In genomic region chr1:79832719-79833404, GRCm38 (mm10) we compare ENCODE assay signal across 10 mouse cellular contexts. TPM values are rescaled to one million over a fixed set of nuclear protein-coding genes. Genes with fewer than 3 reads are reported as not detected.
DNase-seq lines count a peak whose midpoint lies in the region; ATAC-seq and TF ChIP-seq lines count a peak whose summit lies in the region.
"Had no signal": no experiment of that assay in that cellular context is flagged by ENCODE, and none has a peak within 500 bp of the region (broad histone marks: within the 10 kb centered on the region; RNA-seq: fewer than 3 reads in every experiment).

No protein-coding gene starts in this region.

- no peak overlapping the region for H3K4me3 ChIP-seq in limb, embryonic 11.5 days (ENCODE audit: low read depth, low read length)
- no peak overlapping the region for H3K4me3 ChIP-seq in limb, embryonic 10.5 days
- no peak overlapping the region for H3K4me3 ChIP-seq in forebrain, embryonic 12.5 days (replicated peaks)
- H3K4me3 ChIP-seq in hindbrain, postnatal 0 days (ENCODE audit: low read length) = no peak overlapping the region
- no peak overlapping the region for H3K4me3 ChIP-seq in neural tube, embryonic 12.5 days

- no peaks in the 10 kb centered on the region for H3K9me3 ChIP-seq in limb, embryonic 11.5 days (ENCODE audit: control insufficient read depth, low read length)
- no peaks in the 10 kb centered on the region for H3K9me3 ChIP-seq in limb, embryonic 10.5 days (replicated peaks)
- H3K9me3 ChIP-seq in forebrain, embryonic 12.5 days = no peaks in the 10 kb centered on the region
- H3K9me3 ChIP-seq in hindbrain, postnatal 0 days (ENCODE audit: low read length) = no peaks in the 10 kb centered on the region
- no peaks in the 10 kb centered on the region for H3K9me3 ChIP-seq in neural tube, embryonic 12.5 days

- H3K27me3 ChIP-seq in limb, embryonic 11.5 days (ENCODE audit: control insufficient read depth, insufficient read depth, low read length) = no peaks in the 10 kb centered on the region
- no peaks in the 10 kb centered on the region; the same call in 1 of the 2 replicates for H3K27me3 ChIP-seq in limb, embryonic 10.5 days (ENCODE audit: low read depth, poor library complexity, severe bottlenecking)
- no peaks in the 10 kb centered on the region for H3K27me3 ChIP-seq in forebrain, embryonic 12.5 days
- H3K27me3 ChIP-seq in hindbrain, postnatal 0 days (ENCODE audit: insufficient read depth, low read length) = no peaks in the 10 kb centered on the region
- no peaks in the 10 kb centered on the region for H3K27me3 ChIP-seq in neural tube, embryonic 12.5 days (replicated peaks)

- peak; percentile 78; the same call in 1 of the 2 replicates for ATAC-seq in limb, embryonic 11.5 days (ENCODE audit: insufficient number of reproducible peaks, low FRiP score, low TSS enrichment, low read depth)
- ATAC-seq in forebrain, embryonic 12.5 days (ENCODE audit: low FRiP score) = peak; percentile 72
- peak; percentile 91 for ATAC-seq in hindbrain, postnatal 0 days
- peak; percentile 93 for ATAC-seq in neural tube, embryonic 12.5 days (ENCODE audit: low FRiP score, low read depth)
- ATAC-seq in erythroid progenitor cell, adult 5-6 weeks (replicated peaks; ENCODE audit: low FRiP score, poor library complexity, severe bottlenecking) = no peak

- H3K27ac ChIP-seq in limb, embryonic 11.5 days (replicated peaks; ENCODE audit: low read depth, low read length) = no peak overlapping the region
- no peak overlapping the region for H3K27ac ChIP-seq in limb, embryonic 10.5 days
- H3K27ac ChIP-seq in forebrain, embryonic 12.5 days = 0 out of 2 replicates have a peak overlapping the region, but pooled peaks have one; percentile 13
- peak overlapping the region; percentile 65; the same call in 1 of the 2 replicates for H3K27ac ChIP-seq in hindbrain, postnatal 0 days
- no peak overlapping the region for H3K27ac ChIP-seq in neural tube, embryonic 12.5 days
- H3K27ac ChIP-seq: kidney, postnatal 0 days had no signal

- H3K4me1 ChIP-seq in limb, embryonic 11.5 days (ENCODE audit: control insufficient read depth, insufficient read depth, low read length) = no peaks in the 10 kb centered on the region
- H3K4me1 ChIP-seq in limb, embryonic 10.5 days = peaks cover 9% of the 10 kb centered on the region; the same call in 1 of the 2 replicates
- peaks cover 4% of the 10 kb centered on the region for H3K4me1 ChIP-seq in forebrain, embryonic 12.5 days
- no peaks in the 10 kb centered on the region for H3K4me1 ChIP-seq in hindbrain, postnatal 0 days (ENCODE audit: insufficient read depth, low read length)
- H3K4me1 ChIP-seq in neural tube, embryonic 12.5 days = peaks cover 6% of the 10 kb centered on the region; the same call in 1 of the 2 replicates

- WGBS in limb, embryonic 11.5 days = 59% methylated on average over 16 of the region's 16 CpGs
- 87% methylated on average over 16 of the region's 16 CpGs for WGBS in limb, embryonic 10.5 days
- WGBS in forebrain, embryonic 12.5 days = 56% methylated on average over 16 of the region's 16 CpGs
- WGBS in hindbrain, postnatal 0 days = 32% methylated on average over 16 of the region's 16 CpGs
- 51% methylated on average over 16 of the region's 16 CpGs for WGBS in neural tube, embryonic 12.5 days

- DNase-seq in limb, embryonic 11.5 days (ENCODE audit: low spot score) = peak; percentile 66
- DNase-seq in limb, embryonic 10.5 days (ENCODE audit: low spot score) = no peak
- DNase-seq in hindbrain, postnatal 0 days (ENCODE audit: low spot score) = peak; percentile 87
- no peak for DNase-seq in kidney, adult 8-10 months
- no peak for DNase-seq in adrenal gland, adult 8-10 months
- DNase-seq: gastrocnemius, postnatal 25 days had no signal

- H3K4me2 ChIP-seq in limb, embryonic 11.5 days (ENCODE audit: low read depth, severe bottlenecking) = no peak overlapping the region
- H3K4me2 ChIP-seq in forebrain, embryonic 12.5 days = no peak overlapping the region
- 0 out of 2 replicates have a peak overlapping the region, but pooled peaks have one; percentile 30 for H3K4me2 ChIP-seq in hindbrain, postnatal 0 days (ENCODE audit: low read depth, low read length)
- H3K4me2 ChIP-seq in neural tube, embryonic 12.5 days (replicated peaks) = no peak overlapping the region

- H3K36me3 ChIP-seq in limb, embryonic 11.5 days (ENCODE audit: control insufficient read depth, insufficient read depth, low read length) = no peaks in the 10 kb centered on the region; the same call in 1 of the 2 replicates
- peaks cover 14% of the 10 kb centered on the region for H3K36me3 ChIP-seq in limb, embryonic 10.5 days
- no peaks in the 10 kb centered on the region for H3K36me3 ChIP-seq in forebrain, embryonic 12.5 days (replicated peaks)
- no peaks in the 10 kb centered on the region for H3K36me3 ChIP-seq in hindbrain, postnatal 0 days (ENCODE audit: insufficient read depth, low read length)
- no peaks in the 10 kb centered on the region for H3K36me3 ChIP-seq in neural tube, embryonic 12.5 days

- no peak overlapping the region for H3K9ac ChIP-seq in limb, embryonic 11.5 days (ENCODE audit: low read length)
- H3K9ac ChIP-seq in forebrain, embryonic 12.5 days = no peak overlapping the region
- no peak overlapping the region for H3K9ac ChIP-seq in hindbrain, postnatal 0 days (replicated peaks; ENCODE audit: low read length)
- H3K9ac ChIP-seq in neural tube, embryonic 12.5 days = no peak overlapping the region

- TF ChIP-seq CTCF in hindbrain, postnatal 0 days (IDR thresholded peaks at IDR 0.05; ENCODE audit: low read depth) = no peak

RNA-seq across cellular contexts. Expression of gene Serpine2, which starts 28.1 kb away (rescaled TPM):
- 165 and 173 TPM in 2 replicates for polyA plus RNA-seq in limb, embryonic 11.5 days (2014; fragmentation: Nextera tagmentation; extraction: Ambion mirVana)
- polyA plus RNA-seq in limb, embryonic 10.5 days (2016; fragmentation: Nextera tagmentation; extraction: Ambion mirVana) = 129 and 143 TPM in 2 replicates
- 42.5 and 43.8 TPM in 2 replicates for polyA plus RNA-seq in forebrain, embryonic 12.5 days (2016; fragmentation: Nextera tagmentation; extraction: Ambion mirVana)
- total RNA-seq in hindbrain, postnatal 0 days (2014; rRNA removed) = 234 and 251 TPM in 2 replicates
- 505 and 540 TPM in 2 replicates for polyA plus RNA-seq in hindbrain, postnatal 0 days (2015; fragmentation: Nextera tagmentation; extraction: Ambion mirVana)
- polyA plus RNA-seq in neural tube, embryonic 12.5 days (2016; fragmentation: Nextera tagmentation; extraction: Ambion mirVana) = 173 and 189 TPM in 2 replicates
- total RNA-seq in erythroid progenitor cell, adult 5-6 weeks (2015; ENCODE audit: low replicate concordance) = 9.0 and 9.6 TPM in 2 replicates
- 4.9 and 7.4 TPM in 2 replicates for total RNA-seq in erythroid progenitor cell, adult 5-6 weeks (2017; ENCODE audit: low replicate concordance)
- 10 to 100 TPM; 12.5 to 24.0 (median 16.7) TPM for total RNA-seq in adrenal gland, adult 8-10 months (2022)

RNA-seq across cellular contexts. Expression of gene Wdfy1, which starts 56.9 kb away (rescaled TPM):
- 29.8 TPM in 2 replicates for polyA plus RNA-seq in limb, embryonic 11.5 days (2014; fragmentation: Nextera tagmentation; extraction: Ambion mirVana)
- 25.7 and 30.6 TPM in 2 replicates for polyA plus RNA-seq in limb, embryonic 10.5 days (2016; fragmentation: Nextera tagmentation; extraction: Ambion mirVana)
- polyA plus RNA-seq in forebrain, embryonic 12.5 days (2016; fragmentation: Nextera tagmentation; extraction: Ambion mirVana) = 49.6 and 50.6 TPM in 2 replicates
- 68.0 and 77.7 TPM in 2 replicates for total RNA-seq in hindbrain, postnatal 0 days (2014; rRNA removed)
- 73.6 and 75.3 TPM in 2 replicates for polyA plus RNA-seq in hindbrain, postnatal 0 days (2015; fragmentation: Nextera tagmentation; extraction: Ambion mirVana)
- 62.9 and 69.9 TPM in 2 replicates for polyA plus RNA-seq in neural tube, embryonic 12.5 days (2016; fragmentation: Nextera tagmentation; extraction: Ambion mirVana)
- total RNA-seq in erythroid progenitor cell, adult 5-6 weeks (2015; ENCODE audit: low replicate concordance) = 2.9 and 28.9 TPM in 2 replicates
- total RNA-seq in erythroid progenitor cell, adult 5-6 weeks (2017; ENCODE audit: low replicate concordance) = 0.98 and 6.8 TPM in 2 replicates
- total RNA-seq in adrenal gland, adult 8-10 months (2022) = 10 to 100 TPM; 49.9 to 67.8 (median 54.9) TPM

RNA-seq across cellular contexts. Expression of gene Mrpl44, which starts 57.0 kb away (rescaled TPM):
- 50.1 and 53.2 TPM in 2 replicates for polyA plus RNA-seq in limb, embryonic 11.5 days (2014; fragmentation: Nextera tagmentation; extraction: Ambion mirVana)
- 57.9 and 64.1 TPM in 2 replicates for polyA plus RNA-seq in limb, embryonic 10.5 days (2016; fragmentation: Nextera tagmentation; extraction: Ambion mirVana)
- 49.9 and 51.0 TPM in 2 replicates for polyA plus RNA-seq in forebrain, embryonic 12.5 days (2016; fragmentation: Nextera tagmentation; extraction: Ambion mirVana)
- total RNA-seq in hindbrain, postnatal 0 days (2014; rRNA removed) = 27.0 and 29.5 TPM in 2 replicates
- polyA plus RNA-seq in hindbrain, postnatal 0 days (2015; fragmentation: Nextera tagmentation; extraction: Ambion mirVana) = 35.3 and 37.2 TPM in 2 replicates
- polyA plus RNA-seq in neural tube, embryonic 12.5 days (2016; fragmentation: Nextera tagmentation; extraction: Ambion mirVana) = 49.5 and 52.3 TPM in 2 replicates
- total RNA-seq in erythroid progenitor cell, adult 5-6 weeks (2015; ENCODE audit: low replicate concordance) = 4.6 and 9.0 TPM in 2 replicates
- total RNA-seq in erythroid progenitor cell, adult 5-6 weeks (2017; ENCODE audit: low replicate concordance) = 4.5 and 8.0 TPM in 2 replicates
- total RNA-seq in adrenal gland, adult 8-10 months (2022) = 10 to 100 TPM; 47.6 to 68.9 (median 55.5) TPM

Comparison
In these comparisons a context has a peak if more than half of its experiments do, and no peak if none do; other contexts are left out.
1. DNase-seq: peak in limb, embryonic 11.5 days (single experiment) and hindbrain, postnatal 0 days (single experiment); none in limb, embryonic 10.5 days (single experiment), kidney, adult 8-10 months (0 of 2) and adrenal gland, adult 8-10 months (single experiment).
2. H3K27ac ChIP-seq: peak in forebrain, embryonic 12.5 days (single experiment) and hindbrain, postnatal 0 days (single experiment); none in limb, embryonic 11.5 days (single experiment), limb, embryonic 10.5 days (single experiment) and neural tube, embryonic 12.5 days (single experiment).